Mouse (Mus musculus) activated CD4-positive, CD25-positive, alpha-beta regulatory T cell, adult 4 months (primary cell): ENCODE data around the gene Rps15. TPM values are rescaled to one million over a fixed set of nuclear protein-coding genes. Genes with fewer than 3 reads are reported as not detected.

ENCODE experiments used
- ATAC-seq: one replicate; pipeline ENCODE4 v1.8.0; 2017
- polyA plus RNA-seq, 2 experiments: library from polyadenylated mRNA; unstranded; fragments of 100-300 nt; shearing (Covaris generic); gene quantifications; one replicate each; pipeline ENCODE4 v1.2.1; 2017

Gene Rps15
- polyA plus RNA-seq, 2 experiments from 2014 or later: 1,256 to 1,612 TPM

GRCm38 (mm10) chr10:80293325-80293724 is 1.1 kb downstream of the Rps15 start:
- ATAC-seq: no peak

GRCm38 (mm10) chr10:80294311-80294710 is 2.1 kb downstream of the Rps15 start:
- no peak for ATAC-seq

DNA sequence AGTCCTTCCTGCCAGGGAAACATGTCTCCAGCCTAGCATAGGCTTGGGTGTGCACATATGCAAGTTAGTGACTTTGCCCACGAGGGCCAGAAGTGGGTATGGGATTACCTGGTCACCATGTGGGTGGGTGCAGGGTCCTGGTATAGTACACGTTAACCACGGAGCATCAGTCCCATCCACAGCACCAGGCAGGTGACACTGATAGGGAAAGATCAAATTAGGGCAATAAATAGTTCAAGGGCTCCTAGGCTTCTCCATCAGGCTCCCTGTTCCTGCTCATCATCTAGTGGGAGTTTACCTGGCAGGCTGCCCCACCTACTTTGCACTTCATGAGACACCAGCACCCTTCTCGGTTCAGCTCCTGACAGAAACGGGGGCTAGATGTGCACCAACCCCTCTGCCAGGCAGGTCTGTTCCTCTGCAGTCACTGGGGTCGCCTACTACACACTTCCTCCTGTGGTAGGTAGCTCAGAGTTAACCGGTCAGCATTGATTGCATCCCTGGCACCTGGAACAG is 2.6 kb downstream of the Rps15 start:
- no peak for ATAC-seq

DNA sequence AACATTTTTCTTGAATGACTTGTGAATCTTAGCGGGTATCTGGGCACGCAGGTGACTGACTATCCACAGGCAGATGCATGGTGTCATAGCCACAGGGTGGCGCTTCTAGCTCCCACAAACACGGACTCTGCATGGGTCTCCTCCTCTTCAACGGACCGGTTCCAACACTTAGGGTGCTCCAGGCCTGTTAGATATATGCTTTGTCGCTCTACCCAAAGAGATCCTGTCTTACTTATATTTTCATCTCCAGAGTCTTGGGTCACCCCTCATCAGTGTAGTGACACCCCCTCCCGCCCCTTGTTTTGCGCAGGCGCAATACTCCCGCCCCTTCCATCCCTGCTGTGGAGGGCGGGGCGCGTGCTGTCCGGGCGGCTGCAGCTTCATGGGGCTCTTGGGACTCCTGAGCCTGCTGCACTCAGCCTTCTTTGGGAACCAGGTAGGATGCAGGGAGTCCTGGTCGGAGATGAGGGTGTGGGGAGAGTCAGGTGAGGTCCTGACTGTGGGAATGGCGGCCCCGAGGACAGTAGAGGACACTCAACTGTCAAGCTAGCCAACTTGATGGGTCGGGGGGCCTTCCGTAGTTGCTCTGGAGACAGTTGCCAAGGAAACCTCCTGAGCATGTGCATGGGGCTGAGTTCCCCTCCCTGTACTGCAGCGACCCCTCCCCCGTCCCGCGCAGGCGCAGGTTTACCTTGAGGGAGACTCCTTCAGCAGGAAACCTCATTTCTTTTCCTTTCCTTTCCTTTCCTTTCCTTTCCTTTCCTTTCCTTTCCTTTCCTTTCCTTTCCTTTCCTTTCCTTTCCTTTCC is 3.6 kb downstream of the Rps15 start, which contains the start of gene Apc2:
TSS of gene Apc2 (plus strand) at position 360 of the 808 bp plus-strand sequence.
- peak; percentile 40 for ATAC-seq

- ATAC-seq: no peak
Measured at GRCm38 (mm10) chr10:80296824-80297223, 4.6 kb downstream of the Rps15 start.

DNA sequence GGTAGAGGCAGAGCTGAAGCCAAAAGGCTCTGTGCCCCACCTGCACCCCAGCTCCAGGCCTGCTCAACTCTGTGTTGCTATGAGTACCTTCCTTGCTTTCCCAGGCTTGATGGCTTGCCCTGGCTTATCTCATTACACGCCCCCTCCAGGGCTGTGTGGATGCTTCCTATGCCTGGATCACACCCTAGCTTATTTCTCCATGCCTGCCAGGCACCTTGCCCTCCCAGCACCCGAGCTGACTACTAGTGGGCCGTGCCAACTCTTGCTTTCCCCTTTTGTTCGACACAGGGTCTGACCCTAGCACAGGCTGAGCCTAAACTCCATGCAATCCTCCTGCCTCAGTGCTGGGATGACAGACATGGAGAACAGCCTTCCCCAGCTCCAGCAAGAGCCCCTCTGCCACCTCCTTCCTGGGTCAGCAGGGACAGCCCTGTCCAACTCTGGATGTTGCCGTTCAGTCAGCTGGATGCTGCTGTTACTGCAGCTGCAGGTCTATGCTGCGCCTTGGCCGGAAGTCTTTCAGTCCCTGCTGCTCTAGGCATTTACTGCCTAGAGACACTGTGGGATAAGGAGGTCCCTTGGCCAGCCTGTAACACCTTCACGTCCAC is 5.4 kb downstream of the Rps15 start:
- no peak for ATAC-seq

DNA sequence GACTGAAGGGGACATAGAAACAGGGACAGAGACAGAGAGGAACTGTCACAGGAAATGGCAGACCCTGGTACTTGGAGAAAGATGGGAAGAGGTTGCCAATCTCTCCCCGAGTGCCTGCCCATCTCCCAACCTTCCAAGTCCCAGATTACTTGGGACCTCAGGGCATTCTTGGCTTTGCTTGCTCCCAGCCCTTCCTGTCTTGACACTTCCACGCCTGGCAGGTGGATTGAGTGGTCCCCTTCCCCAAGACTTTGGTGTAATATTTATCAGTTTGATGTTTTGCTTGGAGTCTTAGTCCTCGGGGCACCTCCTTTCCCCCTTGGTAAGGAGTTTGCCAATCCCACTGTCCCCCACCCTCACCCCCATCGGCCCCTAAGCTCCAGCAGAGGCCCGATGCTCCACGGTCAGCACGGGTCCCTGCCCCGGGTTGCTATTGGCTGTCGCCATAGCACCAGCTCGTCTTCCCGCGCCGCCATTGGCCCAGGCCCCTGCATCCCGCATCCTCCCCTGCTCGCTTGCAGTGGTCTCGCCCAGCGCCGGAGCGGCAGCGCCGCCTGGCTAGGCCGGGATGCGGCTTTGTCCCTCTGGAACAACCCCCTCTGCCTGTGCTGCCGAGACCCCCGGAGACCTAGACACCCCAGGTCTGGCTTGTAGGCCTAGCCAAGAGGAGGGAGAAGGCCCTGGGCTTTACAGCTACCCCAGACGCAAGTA is 6.5 kb downstream of the Rps15 start:
- ATAC-seq: no peak

GRCm38 (mm10) chr10:80299301-80299700 is 7.0 kb downstream of the Rps15 start:
- no peak for ATAC-seq

DNA sequence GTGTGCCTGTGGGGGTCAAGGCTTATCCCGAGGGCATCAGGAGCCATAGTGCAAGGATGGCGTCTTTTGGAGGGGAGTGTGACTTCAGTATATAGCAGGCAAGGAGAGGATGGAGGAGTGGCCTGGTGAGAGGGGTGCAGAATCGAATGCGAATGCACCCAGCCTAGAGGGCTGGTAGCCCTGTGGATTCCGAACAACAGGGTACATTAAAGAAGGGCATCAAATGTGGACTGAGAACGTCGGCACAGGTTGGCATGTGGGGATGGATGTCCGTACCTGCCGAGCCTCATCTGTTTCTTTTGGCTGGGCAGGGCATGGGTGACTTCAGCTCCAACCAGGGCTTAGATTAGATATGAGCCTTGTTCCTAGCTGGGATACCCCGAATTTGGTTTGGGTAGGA is 7.6 kb downstream of the Rps15 start:
- no peak for ATAC-seq

DNA sequence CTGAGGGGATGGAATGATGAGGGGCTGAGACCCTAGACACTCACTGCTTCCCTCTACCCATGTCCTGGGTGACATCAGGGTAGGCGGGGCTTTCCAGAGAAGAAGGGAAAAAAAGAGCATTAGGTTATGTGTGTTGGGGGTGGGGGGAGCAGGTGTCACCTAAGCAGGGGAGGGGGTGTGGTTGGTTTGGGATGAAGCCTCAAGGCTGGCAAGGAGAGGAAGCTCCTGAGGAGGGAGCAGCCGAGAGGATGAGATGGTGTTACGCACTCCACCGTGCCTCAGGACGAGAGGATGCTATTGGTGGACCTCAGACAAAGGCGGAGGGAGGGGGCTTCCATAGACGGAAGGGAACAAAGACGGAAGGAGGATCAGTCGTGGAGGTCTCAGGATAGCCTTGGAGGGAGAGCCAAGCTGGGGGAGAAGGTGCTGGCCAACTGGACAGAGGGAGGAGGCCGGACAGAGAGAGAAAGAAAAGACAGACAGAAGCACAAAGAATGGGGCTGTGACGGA is 8.5 kb downstream of the Rps15 start:
- ATAC-seq: no peak

GRCm38 (mm10) chr10:80301256-80302081 is 9.2 kb downstream of the Rps15 start:
- no peak for ATAC-seq

DNA sequence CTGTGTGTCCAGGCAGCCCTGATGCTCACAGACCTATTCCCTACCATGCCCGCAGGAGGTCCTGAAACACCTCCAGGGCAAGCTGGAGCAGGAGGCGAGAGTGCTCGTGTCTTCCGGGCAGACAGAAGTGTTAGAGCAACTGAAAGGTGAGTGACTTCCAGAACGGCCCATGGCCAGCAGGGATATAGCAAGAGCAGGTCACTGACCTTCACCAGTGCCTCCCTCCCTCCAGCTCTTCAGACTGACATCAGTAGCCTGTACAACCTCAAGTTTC is 9.8 kb downstream of the Rps15 start:
- no peak for ATAC-seq

GRCm38 (mm10) chr10:80302471-80302881 is 10.2 kb downstream of the Rps15 start:
- no peak for ATAC-seq

DNA sequence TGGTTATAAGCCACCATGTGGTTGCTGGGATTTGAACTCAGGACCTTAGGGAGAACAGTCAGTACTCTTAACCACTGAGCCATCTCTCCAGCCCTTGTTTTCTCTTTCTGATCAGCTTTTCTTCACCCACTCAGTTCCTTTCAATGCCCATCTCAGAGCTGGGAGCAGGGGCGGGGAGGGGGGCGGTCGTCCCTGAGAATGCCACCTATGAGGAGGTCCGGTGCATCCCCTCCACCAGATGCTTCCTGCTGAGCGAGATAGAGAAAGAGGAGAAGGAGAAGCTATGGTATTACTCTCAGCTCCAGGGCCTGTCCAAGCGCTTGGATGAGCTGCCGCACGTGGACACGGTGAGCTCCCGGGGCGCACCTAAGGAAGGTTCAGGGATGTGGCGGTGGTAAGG is 12.2 kb downstream of the Rps15 start:
- ATAC-seq: no peak

DNA sequence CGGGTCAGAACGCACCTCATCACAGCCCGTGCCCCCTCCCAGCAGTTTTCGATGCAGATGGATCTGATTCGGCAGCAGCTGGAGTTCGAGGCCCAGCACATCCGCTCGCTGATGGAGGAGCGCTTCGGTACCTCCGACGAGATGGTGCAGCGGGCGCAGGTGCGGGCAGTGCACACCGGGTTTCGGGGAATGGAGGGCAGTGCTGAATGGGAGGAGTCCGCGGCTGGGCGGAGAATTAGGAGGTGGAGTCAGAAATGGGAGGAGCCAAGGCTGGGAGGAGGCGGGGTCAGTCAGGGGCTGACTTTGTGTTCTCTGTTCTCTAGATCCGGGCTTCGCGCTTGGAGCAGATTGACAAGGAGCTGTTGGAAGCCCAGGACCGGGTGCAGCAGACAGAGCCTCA is 12.6 kb downstream of the Rps15 start:
- ATAC-seq: peak; percentile 61

DNA sequence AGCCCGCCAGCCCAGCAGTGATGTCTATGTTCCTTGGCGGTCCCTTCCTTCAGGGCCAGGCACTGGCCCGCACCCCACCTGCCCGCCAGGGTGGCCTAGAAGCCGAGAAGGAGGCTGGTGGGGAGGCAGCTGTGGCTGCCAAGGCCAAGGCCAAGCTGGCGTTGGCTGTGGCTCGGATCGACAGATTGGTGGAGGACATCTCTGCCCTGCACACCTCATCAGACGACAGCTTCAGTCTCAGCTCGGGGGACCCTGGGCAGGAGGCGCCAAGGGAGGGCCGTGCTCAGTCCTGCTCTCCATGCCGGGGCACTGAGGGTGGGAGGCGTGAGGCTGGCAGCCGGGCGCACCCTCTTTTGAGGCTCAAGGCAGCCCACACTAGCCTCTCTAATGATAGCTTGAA is 19.3 kb downstream of the Rps15 start:
- no peak for ATAC-seq

- no peak for ATAC-seq
Measured at GRCm38 (mm10) chr10:80312586-80313504, 20.6 kb downstream of the Rps15 start.

DNA sequence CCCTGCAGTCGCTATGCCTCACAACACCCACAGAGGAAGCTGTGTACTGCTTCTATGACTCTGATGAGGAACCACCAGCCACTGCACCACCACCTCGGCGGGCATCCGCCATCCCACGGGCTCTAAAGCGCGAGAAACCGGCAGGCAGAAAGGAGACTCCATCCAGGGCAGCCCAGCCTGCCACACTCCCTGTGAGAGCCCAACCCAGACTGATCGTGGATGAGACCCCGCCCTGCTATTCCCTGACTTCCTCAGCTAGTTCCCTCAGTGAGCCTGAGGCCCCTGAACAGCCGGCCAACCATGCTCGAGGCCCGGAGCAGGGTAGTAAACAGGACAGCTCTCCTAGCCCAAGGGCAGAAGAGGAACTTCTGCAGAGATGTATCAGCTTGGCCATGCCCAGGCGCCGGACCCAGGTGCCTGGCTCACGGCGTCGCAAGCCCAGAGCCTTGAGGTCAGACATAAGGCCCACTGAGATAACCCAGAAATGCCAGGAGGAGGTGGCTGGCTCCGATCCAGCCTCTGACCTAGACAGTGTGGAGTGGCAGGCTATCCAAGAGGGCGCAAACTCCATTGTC is 21.5 kb downstream of the Rps15 start:
- no peak for ATAC-seq

- no peak for ATAC-seq
Measured at GRCm38 (mm10) chr10:80314494-80315001, 22.3 kb downstream of the Rps15 start.

- no peak for ATAC-seq
Measured at GRCm38 (mm10) chr10:80315315-80315714, 23.1 kb downstream of the Rps15 start.

DNA sequence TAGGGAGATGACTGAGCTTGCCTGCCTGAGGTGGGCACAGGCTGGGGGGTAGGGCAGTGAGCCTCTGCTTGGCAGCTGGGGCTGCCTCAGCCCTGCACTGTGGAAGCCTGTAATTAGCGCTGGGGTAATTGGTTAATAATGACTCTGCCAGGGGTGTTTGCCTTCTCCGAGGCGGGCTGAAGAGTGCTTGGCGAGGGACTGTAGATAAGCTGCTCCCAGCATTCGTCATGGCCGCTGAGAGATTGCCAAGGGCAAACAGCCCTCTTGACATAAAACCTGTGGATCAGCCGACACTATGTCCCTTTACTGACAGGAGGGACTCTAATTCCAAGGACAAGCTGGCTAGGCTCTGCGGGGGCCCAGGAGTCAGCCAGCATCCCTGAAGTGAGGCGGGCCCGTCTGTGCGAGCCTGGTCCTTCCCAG is 24.1 kb downstream of the Rps15 start:
- no peak for ATAC-seq
